Mouse (Mus musculus): ENCODE results near the gene Gzf1.

DNA sequence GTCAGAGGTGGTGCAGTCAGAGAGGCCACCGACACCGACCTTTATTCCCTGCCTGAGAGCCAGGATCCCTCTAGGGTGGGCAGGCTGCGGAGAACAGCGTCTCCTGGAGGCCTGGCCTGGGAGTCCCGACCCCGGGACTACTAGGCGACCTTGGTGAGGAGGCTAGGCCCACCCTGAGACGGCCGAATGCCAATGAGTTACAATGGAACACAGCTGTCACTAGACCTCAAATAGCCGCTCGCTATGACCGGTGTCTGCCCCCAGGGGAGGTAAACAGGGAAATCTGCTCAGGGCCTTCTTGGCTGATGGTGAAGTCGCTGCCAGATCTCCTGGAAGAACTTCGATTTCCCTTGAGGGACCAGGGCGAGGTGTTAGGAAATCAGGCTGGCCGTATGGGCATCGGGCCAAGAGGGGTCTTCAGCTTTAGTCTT, 653 bp downstream of the Gzf1 start:
- TF ChIP-seq CTCF (conservative IDR thresholded peaks at IDR 0.05; ENCODE audit: insufficient read depth, insufficient read length, low read depth, low read length) (peak; percentile 39; the same call in 1 of the 2 replicates), POLR2A (IDR thresholded peaks at IDR 0.05; ENCODE audit: low read depth, low read length) (no peak)
